Mouse (Mus musculus) layer of hippocampus, adult 8-10 months (tissue): ENCODE measurements around the gene Ripor2. TPM values are rescaled to one million over a fixed set of nuclear protein-coding genes. Genes with fewer than 3 reads are reported as not detected.

ENCODE experiments used
- DNase-seq, 2 experiments: peaks; one replicate each; pipeline ENCODE4 v3.0.0; 2022; ENCODE audit warnings: low spot score in 2 of 2
- total RNA-seq, 4 experiments: library from RNA; stranded (reverse); gene quantifications; 2 replicates each; pipeline ENCODE4 v1.2.4; 2022

Gene Ripor2
- total RNA-seq, 4 experiments from 2014 or later: 69.2 to 92.1 (median 76.4) TPM

GRCm38 (mm10) chr13:24646324-24646723 lies 64.3 kb downstream of the Ripor2 start:
- no peak for DNase-seq

DNA sequence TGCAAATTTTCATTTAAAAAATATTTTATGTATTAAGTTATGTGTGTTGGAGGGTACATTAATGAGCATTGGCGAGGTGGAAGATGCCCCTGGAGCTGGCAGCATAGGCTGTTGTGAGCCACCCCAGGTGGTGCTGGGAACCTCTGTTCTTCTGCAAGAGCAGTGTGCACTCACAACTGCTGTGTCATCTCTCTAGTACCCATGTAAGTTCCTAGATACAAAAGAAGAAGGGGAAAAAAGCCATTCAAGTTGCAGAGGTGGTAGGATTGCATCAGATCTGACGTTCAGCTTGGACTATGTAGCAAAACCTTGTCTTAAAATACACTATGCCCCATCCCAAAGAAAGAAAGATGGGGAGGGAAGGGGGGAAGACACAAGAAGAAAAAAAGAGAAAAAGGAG lies 65.5 kb downstream of the Ripor2 start:
- no peak for DNase-seq

GRCm38 (mm10) chr13:24648027-24648426 lies 66.0 kb downstream of the Ripor2 start:
- no peak for DNase-seq

DNA sequence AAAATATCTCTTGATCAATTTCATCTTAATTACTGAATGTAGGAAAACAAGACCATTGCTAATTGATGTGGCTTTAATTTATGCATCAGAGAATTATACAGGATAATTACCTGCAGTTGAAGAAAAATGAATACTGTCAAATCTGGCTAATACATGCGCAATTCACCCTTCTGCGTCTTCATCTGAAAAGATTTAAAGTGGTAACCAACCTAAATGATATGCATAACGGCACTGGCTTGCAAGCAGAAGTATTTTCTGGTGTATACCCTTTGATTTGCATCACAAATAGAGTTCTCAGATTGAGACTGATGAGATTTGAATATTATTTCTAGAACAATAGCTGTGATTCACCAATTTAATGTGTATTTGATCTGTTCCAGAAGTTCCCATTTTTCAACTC lies 66.7 kb downstream of the Ripor2 start:
- no peak for DNase-seq

GRCm38 (mm10) chr13:24649099-24649498 lies 67.1 kb downstream of the Ripor2 start:
- no peak for DNase-seq

DNA sequence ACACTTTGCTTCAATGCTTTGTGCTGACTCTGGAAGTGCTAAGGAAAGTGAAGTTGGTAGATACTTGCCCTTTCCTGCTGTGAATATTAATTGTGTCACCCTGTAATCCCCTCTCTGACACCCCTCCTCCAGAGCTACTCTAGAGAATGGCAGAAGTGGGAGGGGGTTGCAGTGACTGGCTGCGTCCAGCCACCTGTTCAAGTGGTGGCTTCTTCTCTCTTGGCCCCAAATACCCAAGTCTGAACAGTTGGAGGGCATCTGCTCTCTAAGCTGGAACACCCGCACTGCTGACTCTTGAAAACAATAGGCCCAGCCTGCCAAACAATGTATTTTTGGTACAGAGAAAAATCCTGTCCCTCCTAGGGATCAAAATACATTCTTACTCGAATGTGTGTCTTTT lies 69.0 kb downstream of the Ripor2 start:
- DNase-seq: no peak

DNA sequence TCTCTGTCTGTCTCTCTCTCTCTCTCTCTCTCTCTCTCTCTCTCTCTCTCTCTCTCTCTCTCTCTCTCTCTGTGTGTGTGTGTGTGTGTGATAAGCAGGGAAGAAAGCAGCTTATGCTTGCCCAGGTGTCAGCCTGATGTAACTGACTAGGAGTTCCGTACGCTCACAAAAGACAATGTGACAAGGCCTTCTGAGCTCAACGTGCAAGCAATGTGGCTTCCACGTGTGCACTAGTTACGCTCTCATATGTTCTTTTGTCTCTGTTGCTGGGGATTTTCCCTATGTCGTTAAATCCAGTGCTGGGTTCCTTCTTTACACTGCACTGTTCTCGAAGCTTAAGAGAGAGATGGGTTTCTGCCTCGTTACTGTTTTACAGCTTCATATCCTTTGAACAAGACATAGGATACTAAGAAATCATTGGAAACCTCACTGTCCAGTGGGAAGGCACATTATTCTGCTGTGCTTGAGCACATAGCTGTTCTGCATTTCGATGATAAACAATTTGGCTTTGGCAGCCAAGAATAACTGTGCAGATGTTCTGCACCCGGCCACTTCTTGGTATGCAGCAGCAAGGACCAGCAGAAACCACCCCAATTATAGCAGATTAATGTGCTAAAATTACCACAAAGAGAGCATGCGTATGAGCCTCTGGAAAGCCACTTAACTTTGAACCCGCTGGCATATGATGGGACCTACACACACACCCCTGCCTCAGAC lies 73.1 kb downstream of the Ripor2 start:
- no peak for DNase-seq

DNA sequence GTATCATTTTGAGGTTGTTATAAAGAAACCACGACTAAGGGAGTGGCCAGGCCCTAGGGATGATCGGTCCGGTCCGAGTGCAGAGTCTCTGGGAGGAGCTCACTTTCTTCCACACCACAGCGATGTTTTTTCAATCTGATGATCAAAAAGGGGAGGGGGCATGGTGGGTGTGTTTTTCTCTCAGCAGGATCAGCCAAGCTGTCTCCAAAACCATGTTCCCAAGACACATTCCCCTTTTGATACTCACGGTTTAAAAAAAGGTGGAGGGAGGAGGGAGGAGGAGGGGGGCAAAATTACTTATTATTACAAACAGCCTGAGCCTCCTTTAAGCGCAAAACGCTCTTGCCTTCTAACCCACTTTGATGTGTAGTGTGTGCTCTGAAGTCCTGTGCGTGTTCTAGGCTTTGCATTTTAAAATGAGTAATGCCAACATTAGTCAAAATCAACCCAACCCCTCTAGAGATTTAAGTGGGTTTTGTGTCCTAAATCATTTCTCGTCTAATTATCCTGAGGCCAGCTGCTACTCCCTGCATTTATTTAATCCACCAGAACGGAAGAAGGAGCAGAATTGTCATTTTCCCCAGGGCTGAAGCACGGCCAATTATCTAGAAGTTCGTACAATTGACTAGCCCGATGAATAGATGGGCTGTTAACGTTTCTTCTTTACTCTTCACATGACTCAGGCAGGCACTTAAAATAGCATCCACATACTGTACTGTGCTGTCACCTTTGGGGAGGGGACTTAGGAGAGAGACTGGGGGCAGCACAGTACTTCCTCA lies 74.9 kb downstream of the Ripor2 start:
- no peak for DNase-seq

- DNase-seq: no peak
Observed at GRCm38 (mm10) chr13:24666763-24667162, 84.8 kb downstream of the Ripor2 start.

DNA sequence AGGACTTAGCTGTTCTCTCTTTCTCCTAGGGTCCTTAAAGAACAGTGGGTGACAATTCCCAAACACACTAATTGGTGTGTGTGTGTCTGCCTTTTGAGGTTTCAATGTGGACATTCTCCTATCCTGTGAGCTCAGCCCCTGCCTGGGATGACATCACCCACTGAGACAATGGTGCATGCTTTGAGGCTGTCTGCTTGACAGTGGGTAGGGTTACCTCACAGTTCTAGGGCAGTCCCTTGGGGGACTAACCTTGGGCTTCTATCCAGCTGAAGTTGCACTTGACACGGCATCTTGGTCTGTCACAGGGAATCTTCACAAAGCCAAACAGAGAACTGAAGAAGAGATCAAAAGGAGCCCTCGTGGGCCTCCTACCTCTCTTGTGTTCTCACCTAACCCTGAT lies 86.6 kb downstream of the Ripor2 start:
- DNase-seq: no peak

- no peak for DNase-seq
Observed at GRCm38 (mm10) chr13:24670676-24671075, 88.7 kb downstream of the Ripor2 start.

- DNase-seq: no peak
Observed at GRCm38 (mm10) chr13:24679027-24679680, 97.2 kb downstream of the Ripor2 start.

- no peak for DNase-seq
Observed at GRCm38 (mm10) chr13:24680951-24681350, 99.0 kb downstream of the Ripor2 start.

- no peak for DNase-seq
Observed at GRCm38 (mm10) chr13:24682346-24682745, 100.4 kb downstream of the Ripor2 start.

GRCm38 (mm10) chr13:24684503-24684902 lies 102.5 kb downstream of the Ripor2 start:
- no peak for DNase-seq

GRCm38 (mm10) chr13:24685846-24686245 lies 103.9 kb downstream of the Ripor2 start:
- DNase-seq: no peak

GRCm38 (mm10) chr13:24686705-24687665 lies 105.0 kb downstream of the Ripor2 start:
- peak; percentile 66 to 87 for DNase-seq

DNA sequence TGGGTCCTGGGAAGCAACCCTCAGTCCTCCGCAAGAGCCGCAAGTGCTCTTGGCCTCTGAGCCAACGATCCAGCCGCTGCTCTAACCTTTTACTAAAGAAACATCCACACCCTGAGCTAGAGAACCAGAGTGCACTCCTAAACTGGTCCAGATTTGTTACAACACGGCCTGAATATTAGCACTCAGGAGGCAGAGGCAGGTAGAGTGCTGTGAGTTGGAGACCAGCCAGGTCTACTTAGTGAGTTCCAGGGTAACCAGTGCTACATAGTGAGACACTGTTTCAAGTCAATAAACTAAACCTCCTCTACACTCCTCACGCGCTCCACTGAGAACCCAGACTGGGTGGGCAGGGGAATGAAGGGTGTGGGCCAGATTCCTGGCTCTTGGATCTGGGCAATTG lies 111.3 kb downstream of the Ripor2 start:
- DNase-seq: no peak

GRCm38 (mm10) chr13:24698746-24699145 lies 116.8 kb downstream of the Ripor2 start:
- DNase-seq: no peak

- DNase-seq: no peak
Observed at GRCm38 (mm10) chr13:24702128-24702527, 120.1 kb downstream of the Ripor2 start.
